8 mouse cellular contexts compared by ENCODE assay signal in the genomic region with DNA sequence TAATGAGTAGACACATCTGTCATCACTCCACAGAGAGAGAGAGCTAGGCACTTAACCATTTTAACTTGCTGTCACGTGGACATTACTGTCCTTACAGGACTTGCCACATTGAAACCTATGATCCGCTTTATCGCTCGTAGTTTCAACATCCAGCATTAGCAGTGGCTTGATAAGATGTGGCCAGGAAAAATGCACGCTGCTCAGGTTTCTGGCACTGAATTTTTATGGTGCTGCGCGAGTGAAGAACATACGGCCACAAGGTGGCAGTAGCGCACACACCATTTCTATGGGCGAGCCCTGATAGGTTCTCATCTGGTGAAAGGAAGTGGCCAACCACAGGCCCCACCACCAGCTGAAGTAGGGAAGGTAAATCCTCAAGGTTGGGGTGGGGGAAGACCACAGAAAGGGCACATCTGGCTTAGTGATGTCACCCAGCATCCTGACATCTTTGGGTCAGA. TPM values are rescaled to one million over a fixed set of nuclear protein-coding genes. Genes with fewer than 3 reads are reported as not detected.
A peak's percentile ranks its signal among the peaks of the same experiment; 100 is the strongest.
DNase-seq lines count a peak whose midpoint lies in the region; ATAC-seq and TF ChIP-seq lines count a peak whose summit lies in the region.

No protein-coding gene starts in this region.

- under 1% methylated on average over 10 of the region's 10 CpGs for WGBS in heart, embryonic 13.5 days
- WGBS in kidney, postnatal 0 days: 4% methylated on average over 10 of the region's 10 CpGs
- 4% methylated on average over 10 of the region's 10 CpGs for WGBS in liver, embryonic 12.5 days (ENCODE audit: insufficient replicate concordance)
- WGBS in stomach, embryonic 14.5 days: 11% methylated on average over 10 of the region's 10 CpGs

- peak overlapping the region; percentile 56 for H3K4me2 ChIP-seq in heart, embryonic 13.5 days
- no peak overlapping the region for H3K4me2 ChIP-seq in kidney, postnatal 0 days (ENCODE audit: low read length)
- no peak overlapping the region for H3K4me2 ChIP-seq in liver, embryonic 12.5 days
- H3K4me2 ChIP-seq in stomach, embryonic 14.5 days (replicated peaks; ENCODE audit: low read depth, low read length): no peak overlapping the region

- H3K4me3 ChIP-seq in bone marrow macrophage, adult 2 months (ENCODE audit: insufficient read depth, low read length): no peak overlapping the region
- no peak overlapping the region; the same call in 1 of the 2 replicates for H3K4me3 ChIP-seq in heart, embryonic 13.5 days
- no peak overlapping the region for H3K4me3 ChIP-seq in kidney, postnatal 0 days (replicated peaks; ENCODE audit: low read depth, low read length)
- H3K4me3 ChIP-seq in liver, embryonic 12.5 days: no peak overlapping the region
- H3K4me3 ChIP-seq in stomach, embryonic 14.5 days (ENCODE audit: low read depth, low read length): no peak overlapping the region

- TF ChIP-seq POLR2A in bone marrow macrophage, adult 2 months (IDR thresholded peaks at IDR 0.05; ENCODE audit: borderline replicate concordance, low read depth, low read length): no peak

- DNase-seq in B cell, adult 2 months: peak; percentile 91 to 93
- peak; percentile 93 for DNase-seq in kidney, postnatal 0 days (ENCODE audit: low spot score)
- DNase-seq in natural killer cell, adult 2 months (ENCODE audit: low spot score in 2 of 2): peak; percentile 92 to 93

- no peaks in the 10 kb centered on the region for H3K27me3 ChIP-seq in heart, embryonic 13.5 days (replicated peaks)
- no peaks in the 10 kb centered on the region for H3K27me3 ChIP-seq in kidney, postnatal 0 days (ENCODE audit: insufficient read depth, low read length)
- no peaks in the 10 kb centered on the region for H3K27me3 ChIP-seq in liver, embryonic 12.5 days (replicated peaks)
- H3K27me3 ChIP-seq in stomach, embryonic 14.5 days (ENCODE audit: control insufficient read depth, insufficient read depth, low read length): no peaks in the 10 kb centered on the region

- H3K36me3 ChIP-seq in heart, embryonic 13.5 days: peaks cover 21% of the 10 kb centered on the region
- 0 out of 2 replicates have a peak, but pooled peaks cover 7% of the 10 kb centered on the region for H3K36me3 ChIP-seq in kidney, postnatal 0 days (ENCODE audit: insufficient read depth, low read length)
- H3K36me3 ChIP-seq in liver, embryonic 12.5 days: peaks cover 16% of the 10 kb centered on the region
- H3K36me3 ChIP-seq in stomach, embryonic 14.5 days (ENCODE audit: control insufficient read depth, insufficient read depth, low read length): peaks cover 11% of the 10 kb centered on the region

- peaks cover 5% of the 10 kb centered on the region for H3K4me1 ChIP-seq in bone marrow macrophage, adult 2 months (ENCODE audit: control insufficient read depth, insufficient read depth, low read length)
- peaks cover 18% of the 10 kb centered on the region for H3K4me1 ChIP-seq in heart, embryonic 13.5 days
- no peaks in the 10 kb centered on the region for H3K4me1 ChIP-seq in kidney, postnatal 0 days (replicated peaks; ENCODE audit: insufficient read depth, low read length)
- H3K4me1 ChIP-seq in liver, embryonic 12.5 days: 0 out of 2 replicates have a peak, but pooled peaks cover 6% of the 10 kb centered on the region
- no peaks in the 10 kb centered on the region for H3K4me1 ChIP-seq in stomach, embryonic 14.5 days (ENCODE audit: control insufficient read depth, insufficient read depth, low read length)

- ATAC-seq in erythroid progenitor cell, adult 5-6 weeks (replicated peaks; ENCODE audit: low FRiP score, poor library complexity, severe bottlenecking): peak; percentile 87
- peak; percentile 28; the same call in 1 of the 2 replicates for ATAC-seq in heart, embryonic 13.5 days (ENCODE audit: extremely low read depth, insufficient number of reproducible peaks, low FRiP score, low TSS enrichment)
- peak; percentile 74 for ATAC-seq in kidney, postnatal 0 days (replicated peaks; ENCODE audit: low FRiP score, low read depth)
- ATAC-seq in liver, embryonic 12.5 days: peak; percentile 70
- ATAC-seq in stomach, embryonic 14.5 days (ENCODE audit: insufficient number of reproducible peaks, insufficient read depth, low FRiP score, low read depth): peak; percentile 84; the same call in 1 of the 2 replicates

- H3K9ac ChIP-seq in heart, embryonic 13.5 days: 0 out of 2 replicates have a peak overlapping the region, but pooled peaks have one; percentile 14
- H3K9ac ChIP-seq in kidney, postnatal 0 days (ENCODE audit: low read depth, low read length): no peak overlapping the region
- H3K9ac ChIP-seq in liver, embryonic 12.5 days: no peak overlapping the region; the same call in 1 of the 2 replicates
- H3K9ac ChIP-seq in stomach, embryonic 14.5 days (replicated peaks; ENCODE audit: low read depth, low read length): no peak overlapping the region

- no peaks in the 10 kb centered on the region for H3K9me3 ChIP-seq in heart, embryonic 13.5 days
- H3K9me3 ChIP-seq in kidney, postnatal 0 days (replicated peaks; ENCODE audit: low read length): no peaks in the 10 kb centered on the region
- no peaks in the 10 kb centered on the region for H3K9me3 ChIP-seq in liver, embryonic 12.5 days (replicated peaks)
- no peaks in the 10 kb centered on the region for H3K9me3 ChIP-seq in stomach, embryonic 14.5 days (ENCODE audit: control insufficient read depth, low read depth, low read length)

- no peak overlapping the region for H3K27ac ChIP-seq in bone marrow macrophage, adult 2 months (ENCODE audit: insufficient read depth, low read depth, low read length)
- H3K27ac ChIP-seq in heart, embryonic 13.5 days (replicated peaks): peak overlapping the region; percentile 48; the same call in 1 of the 2 replicates
- H3K27ac ChIP-seq in kidney, postnatal 0 days: no peak overlapping the region
- no peak overlapping the region for H3K27ac ChIP-seq in liver, embryonic 12.5 days
- no peak overlapping the region for H3K27ac ChIP-seq in stomach, embryonic 14.5 days (ENCODE audit: low read length)

- TF ChIP-seq CTCF in bone marrow macrophage, adult 2 months (IDR thresholded peaks at IDR 0.05; ENCODE audit: low read depth, low read length): peak; percentile 75
- peak; percentile 95 for TF ChIP-seq CTCF in kidney, postnatal 0 days (IDR thresholded peaks at IDR 0.05; ENCODE audit: low read depth)

RNA-seq across cellular contexts. Expression of a gene that starts 21.5 kb away (rescaled TPM):
- polyA plus RNA-seq in bone marrow macrophage, adult 2 months (2012; ENCODE audit: insufficient read depth, insufficient read length, missing spikeins): 34.2 and 36.9 TPM in 2 replicates
- total RNA-seq in erythroid progenitor cell, adult 5-6 weeks (2015; ENCODE audit: low replicate concordance): 37.1 and 72.1 TPM in 2 replicates
- 24.4 and 40.6 TPM in 2 replicates for total RNA-seq in erythroid progenitor cell, adult 5-6 weeks (2017; ENCODE audit: low replicate concordance)
- polyA plus RNA-seq in heart, embryonic 13.5 days (2015; fragmentation: Nextera tagmentation; extraction: Ambion mirVana): 45.3 and 52.7 TPM in 2 replicates
- 57.8 and 65.2 TPM in 2 replicates for polyA plus RNA-seq in kidney, postnatal 0 days (2015; fragmentation: Nextera tagmentation; extraction: Ambion mirVana)
- polyA plus RNA-seq in liver, embryonic 12.5 days (2016; fragmentation: Nextera tagmentation; extraction: Ambion mirVana): 45.4 and 45.7 TPM in 2 replicates
- 57.6 and 61.9 TPM in 2 replicates for polyA plus RNA-seq in stomach, embryonic 14.5 days (2014; fragmentation: Nextera tagmentation; extraction: Ambion mirVana)

RNA-seq across cellular contexts. Expression of a gene that starts 35.7 kb away (rescaled TPM):
- polyA plus RNA-seq in bone marrow macrophage, adult 2 months (2012; ENCODE audit: insufficient read depth, insufficient read length, missing spikeins): 389 and 407 TPM in 2 replicates
- total RNA-seq in erythroid progenitor cell, adult 5-6 weeks (2015; ENCODE audit: low replicate concordance): 276 and 281 TPM in 2 replicates
- 204 and 271 TPM in 2 replicates for total RNA-seq in erythroid progenitor cell, adult 5-6 weeks (2017; ENCODE audit: low replicate concordance)
- polyA plus RNA-seq in heart, embryonic 13.5 days (2015; fragmentation: Nextera tagmentation; extraction: Ambion mirVana): 398 and 436 TPM in 2 replicates
- 509 and 531 TPM in 2 replicates for polyA plus RNA-seq in kidney, postnatal 0 days (2015; fragmentation: Nextera tagmentation; extraction: Ambion mirVana)
- 331 and 332 TPM in 2 replicates for polyA plus RNA-seq in liver, embryonic 12.5 days (2016; fragmentation: Nextera tagmentation; extraction: Ambion mirVana)
- polyA plus RNA-seq in stomach, embryonic 14.5 days (2014; fragmentation: Nextera tagmentation; extraction: Ambion mirVana): 519 and 542 TPM in 2 replicates

RNA-seq across cellular contexts. Expression of a gene that starts 54.4 kb away (rescaled TPM):
- polyA plus RNA-seq in bone marrow macrophage, adult 2 months (2012; ENCODE audit: insufficient read depth, insufficient read length, missing spikeins): not detected in 2 replicates
- not detected in 2 replicates for total RNA-seq in erythroid progenitor cell, adult 5-6 weeks (2015; ENCODE audit: low replicate concordance)
- total RNA-seq in erythroid progenitor cell, adult 5-6 weeks (2017; ENCODE audit: low replicate concordance): not detected in 2 replicates
- polyA plus RNA-seq in heart, embryonic 13.5 days (2015; fragmentation: Nextera tagmentation; extraction: Ambion mirVana): 0.14 TPM in 1 of 2 replicates, not detected in the other
- polyA plus RNA-seq in kidney, postnatal 0 days (2015; fragmentation: Nextera tagmentation; extraction: Ambion mirVana): 0.25 and 0.32 TPM in 2 replicates
- 0.07 and 0.25 TPM in 2 replicates for polyA plus RNA-seq in liver, embryonic 12.5 days (2016; fragmentation: Nextera tagmentation; extraction: Ambion mirVana)
- polyA plus RNA-seq in stomach, embryonic 14.5 days (2014; fragmentation: Nextera tagmentation; extraction: Ambion mirVana): 0.93 TPM in 1 of 2 replicates, not detected in the other

Comparison
In these comparisons a context has a peak if more than half of its experiments do, and no peak if none do; other contexts are left out.
1. ATAC-seq: peak in every context shown above with its lines; median percentile 87 in erythroid progenitor cell, adult 5-6 weeks; 84 in stomach, embryonic 14.5 days; 74 in kidney, postnatal 0 days; 70 in liver, embryonic 12.5 days; 28 in heart, embryonic 13.5 days.